Mouse (Mus musculus) skeletal muscle tissue, adult 2 months (tissue): Measurements from ENCODE around the gene Zbed4.
"Not testable (repeated sequence)": the region's sequence is repeated elsewhere in the genome, so short reads cannot be mapped to it uniquely, and the experiment has no call there.

Experiments used
- DNase-seq: peaks from one replicate; pipeline ENCODE4 v3.0.0-alpha.2; 2012; ENCODE audit warnings: low read depth, low spot score

Gene Zbed4

GRCm38 (mm10) chr15:88736166-88736565 lies 15.3 kb upstream of the Zbed4 start:
- no peak for DNase-seq

- DNase-seq, result no peak
Measured at GRCm38 (mm10) chr15:88738466-88738865, 13.0 kb upstream of the Zbed4 start.

GRCm38 (mm10) chr15:88741366-88741765 lies 10.1 kb upstream of the Zbed4 start:
- DNase-seq, result no peak

GRCm38 (mm10) chr15:88743371-88743770 lies 8.1 kb upstream of the Zbed4 start:
- DNase-seq, result not testable (repeated sequence)

- no peak for DNase-seq
Measured at GRCm38 (mm10) chr15:88745347-88745746, 6.1 kb upstream of the Zbed4 start.

- DNase-seq, result no peak
Measured at GRCm38 (mm10) chr15:88745926-88746325, 5.5 kb upstream of the Zbed4 start.

- not testable (repeated sequence) for DNase-seq
Measured at GRCm38 (mm10) chr15:88749617-88750016, 1.8 kb upstream of the Zbed4 start.

GRCm38 (mm10) chr15:88750032-88750431 lies 1.4 kb upstream of the Zbed4 start:
- no peak for DNase-seq

- peak; percentile 100 for DNase-seq
Measured at GRCm38 (mm10) chr15:88750677-88751563, 540 bp upstream of the Zbed4 start.

- DNase-seq, result no peak
Measured at GRCm38 (mm10) chr15:88752403-88752733, 908 bp downstream of the Zbed4 start.

- no peak for DNase-seq
Measured at GRCm38 (mm10) chr15:88754896-88755295, 3.4 kb downstream of the Zbed4 start.

- DNase-seq, result no peak
Measured at GRCm38 (mm10) chr15:88755761-88756160, 4.3 kb downstream of the Zbed4 start.

- DNase-seq, result no peak
Measured at GRCm38 (mm10) chr15:88758061-88758460, 6.6 kb downstream of the Zbed4 start.

GRCm38 (mm10) chr15:88761551-88761950 lies 10.1 kb downstream of the Zbed4 start:
- DNase-seq, result no peak

GRCm38 (mm10) chr15:88766139-88766538 lies 14.7 kb downstream of the Zbed4 start:
- DNase-seq, result not testable (repeated sequence)

GRCm38 (mm10) chr15:88768537-88768936 lies 17.1 kb downstream of the Zbed4 start:
- no peak for DNase-seq

- not testable (repeated sequence) for DNase-seq
Measured at GRCm38 (mm10) chr15:88774630-88775029, 23.2 kb downstream of the Zbed4 start.

- DNase-seq, result no peak
Measured at GRCm38 (mm10) chr15:88792140-88792850, 40.8 kb downstream of the Zbed4 start.

GRCm38 (mm10) chr15:88794729-88795128 lies 43.3 kb downstream of the Zbed4 start:
- not testable (repeated sequence) for DNase-seq

GRCm38 (mm10) chr15:88799950-88800371 lies 48.5 kb downstream of the Zbed4 start:
- no peak for DNase-seq

GRCm38 (mm10) chr15:88800921-88801354 lies 49.5 kb downstream of the Zbed4 start:
- DNase-seq, result no peak

- no peak for DNase-seq
Measured at GRCm38 (mm10) chr15:88801903-88802302, 50.4 kb downstream of the Zbed4 start.

GRCm38 (mm10) chr15:88802348-88802747 lies 50.9 kb downstream of the Zbed4 start:
- DNase-seq, result no peak
